Mouse (Mus musculus): ENCODE measurements at regions not wholly inside any gene's neighbourhood (a gene's known extent, or its start where the extent isn't known, plus 50 kb on each side); places are given as distances from the start of the nearest gene placed in this dataset.

GRCm38 (mm10) chr8:103292896-103293295 is 507.5 kb upstream of the Cdh11 start:
- TF ChIP-seq TAL1 (conservative IDR thresholded peaks at IDR 0.05; ENCODE audit: low read depth, low read length) (no peak), GATA2 (IDR thresholded peaks at IDR 0.05; ENCODE audit: borderline replicate concordance, low read depth, low read length) (no peak), CTCF (IDR thresholded peaks at IDR 0.05; ENCODE audit: low read depth, low read length) (no peak), POLR2AphosphoS5 (IDR thresholded peaks at IDR 0.05; ENCODE audit: insufficient replicate concordance, low read depth, low read length) (no peak), GATA1 (IDR thresholded peaks at IDR 0.05; ENCODE audit: borderline replicate concordance, low read length) (no peak)
- no peaks in the 10 kb centered on the region for H3K36me3 ChIP-seq (replicated peaks)
- no peaks in the 10 kb centered on the region for H3K27me3 ChIP-seq (ENCODE audit: insufficient read depth, low read length)
- no peak for DNase-seq (ENCODE audit: low spot score)
- H3K4me1 ChIP-seq (ENCODE audit: insufficient read depth, low read depth, low read length) = no peaks in the 10 kb centered on the region
- no peak for ATAC-seq (ENCODE audit: extremely low read depth, insufficient number of reproducible peaks, low FRiP score, poor library complexity, severe bottlenecking)
- H3K9me3 ChIP-seq (replicated peaks) = peaks cover 33% of the 10 kb centered on the region
- no peak overlapping the region for H3K4me3 ChIP-seq (ENCODE audit: low read depth, low read length)

DNA sequence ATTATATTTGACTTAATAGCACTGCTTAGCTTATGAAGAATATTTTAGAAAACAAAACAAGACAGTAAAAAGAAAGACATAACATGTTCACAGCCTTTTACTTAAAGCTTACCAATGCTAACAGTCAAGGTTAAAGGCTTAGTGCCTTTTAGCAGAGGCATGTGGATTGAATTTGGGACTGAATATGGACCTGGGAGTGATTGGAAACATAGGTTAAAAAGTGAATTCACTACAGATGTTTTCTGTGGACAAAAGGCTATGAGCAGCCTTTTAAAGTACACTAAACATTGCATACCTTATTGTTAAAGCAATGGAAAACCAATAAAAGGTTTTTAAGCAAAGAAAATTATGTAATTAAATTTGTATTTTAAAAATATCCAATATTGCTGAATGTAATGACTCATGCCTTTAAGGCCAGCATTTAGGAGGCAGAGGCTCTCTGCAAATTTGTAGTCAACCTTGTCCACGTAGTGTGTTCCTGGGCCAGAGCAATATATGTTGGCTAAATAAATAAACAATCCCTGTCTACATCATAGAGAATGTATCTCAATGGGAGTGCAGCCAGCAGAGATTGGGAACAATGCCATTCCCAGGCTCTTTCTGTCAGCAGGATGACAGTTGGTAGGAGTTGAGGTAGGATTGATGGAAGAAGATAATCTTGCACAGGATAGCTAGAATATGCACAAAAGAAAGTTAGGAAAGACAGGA is 521.2 kb upstream of the Cdh11 start:
- Histone ChIP-seq H3K36me3 (replicated peaks) (no peaks in the 10 kb centered on the region), H3K4me3 (ENCODE audit: low read depth, low read length) (no peak overlapping the region), H3K9me3 (replicated peaks) (peaks cover 6% of the 10 kb centered on the region), H3K4me1 (ENCODE audit: insufficient read depth, low read depth, low read length) (no peaks in the 10 kb centered on the region), H3K27me3 (ENCODE audit: insufficient read depth, low read length) (no peaks in the 10 kb centered on the region)
- no peak for TF ChIP-seq GATA1 (IDR thresholded peaks at IDR 0.05; ENCODE audit: borderline replicate concordance, low read length)
- TF ChIP-seq TAL1 (conservative IDR thresholded peaks at IDR 0.05; ENCODE audit: low read depth, low read length) = no peak
- ATAC-seq (ENCODE audit: extremely low read depth, insufficient number of reproducible peaks, low FRiP score, poor library complexity, severe bottlenecking) = no peak
- no peak for DNase-seq (ENCODE audit: low spot score)

DNA sequence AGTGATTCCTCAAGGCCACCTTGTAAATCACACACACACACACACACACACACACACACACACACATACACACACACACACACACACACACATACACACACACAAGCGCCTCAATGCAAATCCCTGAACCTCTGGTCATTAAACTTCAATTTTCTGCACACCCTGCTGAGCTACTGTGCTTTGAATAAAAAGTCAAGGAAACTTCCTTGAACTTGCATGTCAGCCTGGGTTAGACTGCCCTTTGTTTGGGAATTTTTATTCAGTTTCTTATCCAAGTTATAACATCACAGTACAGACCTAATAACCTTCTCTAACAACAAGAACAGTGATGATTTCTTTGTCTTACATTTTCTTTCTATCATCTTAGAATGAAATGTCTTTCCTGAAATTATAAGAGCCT is 528.1 kb upstream of the Cdh11 start:
- H3K36me3 ChIP-seq (replicated peaks) = no peaks in the 10 kb centered on the region
- no peak for ATAC-seq (ENCODE audit: extremely low read depth, insufficient number of reproducible peaks, low FRiP score, poor library complexity, severe bottlenecking)
- H3K27me3 ChIP-seq (ENCODE audit: insufficient read depth, low read length) = no peaks in the 10 kb centered on the region
- no peak overlapping the region for H3K4me3 ChIP-seq (ENCODE audit: low read depth, low read length)
- H3K9me3 ChIP-seq (replicated peaks) = peaks cover 15% of the 10 kb centered on the region; the same call in 1 of the 2 replicates
- no peak for TF ChIP-seq TAL1 (conservative IDR thresholded peaks at IDR 0.05; ENCODE audit: low read depth, low read length)
- no peak for TF ChIP-seq GATA2 (IDR thresholded peaks at IDR 0.05; ENCODE audit: borderline replicate concordance, low read depth, low read length)
- TF ChIP-seq POLR2AphosphoS5 (IDR thresholded peaks at IDR 0.05; ENCODE audit: insufficient replicate concordance, low read depth, low read length) = no peak
- TF ChIP-seq CTCF (IDR thresholded peaks at IDR 0.05; ENCODE audit: low read depth, low read length) = no peak
- TF ChIP-seq GATA1 (IDR thresholded peaks at IDR 0.05; ENCODE audit: borderline replicate concordance, low read length) = no peak
- no peak for DNase-seq (ENCODE audit: low spot score)
- no peaks in the 10 kb centered on the region for H3K4me1 ChIP-seq (ENCODE audit: insufficient read depth, low read depth, low read length)

DNA sequence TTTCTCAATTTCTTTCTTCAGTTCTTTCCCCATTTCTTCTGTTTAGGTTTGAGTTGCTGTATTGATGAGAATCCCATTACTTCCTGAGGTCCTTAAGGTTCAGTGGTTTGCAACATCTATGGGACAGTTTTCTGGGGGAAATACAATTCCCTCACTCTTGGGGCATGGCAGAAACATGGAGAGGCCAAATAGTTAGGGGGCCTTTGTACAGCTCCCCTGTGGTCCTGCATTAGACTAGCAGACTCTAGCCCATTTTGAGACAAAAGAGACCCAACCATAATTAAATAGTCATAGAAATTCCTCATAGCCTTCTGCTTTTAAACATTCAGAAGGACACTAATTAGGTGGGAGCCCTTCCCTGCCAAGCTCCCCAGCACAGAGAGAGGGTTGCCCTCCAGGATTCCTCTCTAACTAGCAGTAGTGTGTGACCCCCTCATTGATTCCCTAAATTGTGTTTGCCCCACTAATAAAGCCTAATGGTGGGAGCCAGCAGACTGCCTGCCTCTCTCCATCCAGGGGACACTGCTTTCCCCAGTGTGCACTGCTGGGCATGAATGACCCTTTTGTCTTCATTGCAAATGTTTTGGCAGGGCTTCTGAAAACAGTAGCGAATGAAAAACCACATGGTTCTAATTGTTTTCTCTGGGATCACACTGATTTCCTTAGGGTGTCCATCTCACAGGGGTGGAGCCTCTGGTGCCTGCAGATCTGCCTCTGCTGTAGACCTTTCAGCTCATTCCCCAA is 529.0 kb upstream of the Cdh11 start:
- Histone ChIP-seq H3K4me3 (ENCODE audit: low read depth, low read length) (no peak overlapping the region), H3K4me1 (ENCODE audit: insufficient read depth, low read depth, low read length) (no peaks in the 10 kb centered on the region), H3K9me3 (replicated peaks) (peaks cover 15% of the 10 kb centered on the region; the same call in 1 of the 2 replicates), H3K36me3 (replicated peaks) (no peaks in the 10 kb centered on the region), H3K27me3 (ENCODE audit: insufficient read depth, low read length) (no peaks in the 10 kb centered on the region)
- no peak for ATAC-seq (ENCODE audit: extremely low read depth, insufficient number of reproducible peaks, low FRiP score, poor library complexity, severe bottlenecking)
- no peak for TF ChIP-seq CTCF (IDR thresholded peaks at IDR 0.05; ENCODE audit: low read depth, low read length)
- TF ChIP-seq POLR2AphosphoS5 (IDR thresholded peaks at IDR 0.05; ENCODE audit: insufficient replicate concordance, low read depth, low read length) = no peak
- no peak for TF ChIP-seq GATA2 (IDR thresholded peaks at IDR 0.05; ENCODE audit: borderline replicate concordance, low read depth, low read length)
- no peak for TF ChIP-seq GATA1 (IDR thresholded peaks at IDR 0.05; ENCODE audit: borderline replicate concordance, low read length)
- no peak for TF ChIP-seq TAL1 (conservative IDR thresholded peaks at IDR 0.05; ENCODE audit: low read depth, low read length)
- DNase-seq (ENCODE audit: low spot score) = no peak

DNA sequence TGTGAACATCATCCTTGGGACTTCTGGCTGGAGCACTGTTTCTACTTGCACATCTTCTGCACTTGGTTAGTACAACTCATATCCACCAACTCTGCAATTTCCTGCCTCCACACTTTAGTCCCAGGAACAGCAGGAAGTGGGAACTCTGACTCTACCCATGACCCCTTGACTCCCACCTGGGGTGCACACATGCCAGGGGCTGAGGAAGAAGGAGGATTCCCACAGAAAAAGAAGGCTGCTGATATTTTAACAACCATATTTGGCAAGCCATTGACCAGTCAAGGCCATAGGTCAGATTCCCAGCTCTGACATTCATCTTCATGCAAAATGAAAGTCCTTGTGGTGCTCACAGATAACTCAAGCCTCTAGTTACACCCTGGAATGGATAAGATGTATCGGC is 530.3 kb upstream of the Cdh11 start:
- Histone ChIP-seq H3K4me3 (ENCODE audit: low read depth, low read length) (no peak overlapping the region), H3K27me3 (ENCODE audit: insufficient read depth, low read length) (no peaks in the 10 kb centered on the region), H3K9me3 (replicated peaks) (peaks cover 15% of the 10 kb centered on the region; the same call in 1 of the 2 replicates), H3K36me3 (replicated peaks) (no peaks in the 10 kb centered on the region), H3K4me1 (ENCODE audit: insufficient read depth, low read depth, low read length) (no peaks in the 10 kb centered on the region)
- DNase-seq (ENCODE audit: low spot score) (no peak), ATAC-seq (ENCODE audit: extremely low read depth, insufficient number of reproducible peaks, low FRiP score, poor library complexity, severe bottlenecking) (no peak)
- no peak for TF ChIP-seq CTCF (IDR thresholded peaks at IDR 0.05; ENCODE audit: low read depth, low read length)
- TF ChIP-seq POLR2AphosphoS5 (IDR thresholded peaks at IDR 0.05; ENCODE audit: insufficient replicate concordance, low read depth, low read length) = no peak
- no peak for TF ChIP-seq TAL1 (conservative IDR thresholded peaks at IDR 0.05; ENCODE audit: low read depth, low read length)
- TF ChIP-seq GATA1 (IDR thresholded peaks at IDR 0.05; ENCODE audit: borderline replicate concordance, low read length) = no peak

- TF ChIP-seq GATA2 (IDR thresholded peaks at IDR 0.05; ENCODE audit: borderline replicate concordance, low read depth, low read length) = no peak
- no peak for TF ChIP-seq GATA1 (IDR thresholded peaks at IDR 0.05; ENCODE audit: borderline replicate concordance, low read length)
- TF ChIP-seq TAL1 (conservative IDR thresholded peaks at IDR 0.05; ENCODE audit: low read depth, low read length) = no peak
- TF ChIP-seq POLR2AphosphoS5 (IDR thresholded peaks at IDR 0.05; ENCODE audit: insufficient replicate concordance, low read depth, low read length) = no peak
- TF ChIP-seq CTCF (IDR thresholded peaks at IDR 0.05; ENCODE audit: low read depth, low read length) = no peak
- Histone ChIP-seq H3K27me3 (ENCODE audit: insufficient read depth, low read length) (no peaks in the 10 kb centered on the region), H3K36me3 (replicated peaks) (no peaks in the 10 kb centered on the region), H3K9me3 (replicated peaks) (peaks cover 15% of the 10 kb centered on the region; the same call in 1 of the 2 replicates), H3K4me1 (ENCODE audit: insufficient read depth, low read depth, low read length) (no peaks in the 10 kb centered on the region), H3K4me3 (ENCODE audit: low read depth, low read length) (no peak overlapping the region)
- no peak for DNase-seq (ENCODE audit: low spot score)
- no peak for ATAC-seq (ENCODE audit: extremely low read depth, insufficient number of reproducible peaks, low FRiP score, poor library complexity, severe bottlenecking)
Measured at GRCm38 (mm10) chr8:103316691-103317091, 531.2 kb upstream of the Cdh11 start.

Data from G1E (cell line).